Mouse (Mus musculus) hindbrain, embryonic 14.5 days (tissue): ENCODE measurements at regions not wholly inside any gene's neighbourhood (a gene's known extent, or its start where the extent isn't known, plus 50 kb on each side); places are given as distances from the start of the nearest gene placed in this dataset.

Experiments
- ATAC-seq: fragments of 200-750 bp; cut with Nextera tagmentation; 2 replicates; pipeline ENCODE4 v1.8.0; 2017; ENCODE audit warnings: moderate number of reproducible peaks, mild to moderate bottlenecking, moderate TSS enrichment, moderate library complexity; ENCODE audit not compliant: low FRiP score
- DNase-seq: peaks from one replicate; pipeline ENCODE4 v3.0.0-alpha.2; 2015; ENCODE audit warnings: low spot score
- H3K27ac ChIP-seq: fragments of 300-500 bp; sonication (generic); 2 replicates; pipeline ENCODE4 v1.5.1; 2014; ENCODE audit warnings: mild to moderate bottlenecking, moderate library complexity
- H3K27me3 ChIP-seq: fragments of 300-500 bp; sonication (generic); 2 replicates; pipeline ENCODE4 v1.6.1; 2014; ENCODE audit warnings: mild to moderate bottlenecking, low read length, mixed read lengths; ENCODE audit not compliant: control insufficient read depth, insufficient read depth
- H3K36me3 ChIP-seq: fragments of 300-500 bp; sonication (generic); replicated peaks from 2 replicates; pipeline ENCODE4 v1.6.1; 2014; ENCODE audit not compliant: control insufficient read depth, insufficient read depth
- H3K4me1 ChIP-seq: fragments of 300-500 bp; sonication (generic); replicated peaks from 2 replicates; pipeline ENCODE4 v1.6.1; 2014; ENCODE audit warnings: antibody characterized with exemption, low read length, mixed read lengths; ENCODE audit not compliant: control insufficient read depth, insufficient read depth
- H3K4me2 ChIP-seq: fragments of 300-500 bp; sonication (generic); replicated peaks from 2 replicates; pipeline ENCODE4 v1.6.1; 2014; ENCODE audit warnings: mild to moderate bottlenecking, moderate library complexity
- H3K4me3 ChIP-seq: fragments of 300-500 bp; sonication (generic); replicated peaks from 2 replicates; pipeline ENCODE4 v1.5.1; 2014; ENCODE audit warnings: mild to moderate bottlenecking, low read length
- H3K9ac ChIP-seq: fragments of 300-500 bp; sonication (generic); 2 replicates; pipeline ENCODE4 v1.6.1; 2014
- H3K9me3 ChIP-seq: fragments of 300-500 bp; sonication (generic); 2 replicates; pipeline ENCODE4 v1.6.1; 2016; ENCODE audit warnings: low read length; ENCODE audit not compliant: control insufficient read depth
- WGBS: fragments of 180-500 bp; shearing (Covaris S2); extraction: QIAGEN DNeasy Blood & Tissue Kit; methylation state at CpG from one replicate; pipeline ENCODE4 v1.1.7; 2014; 5-methylcytosine and 5-hydroxymethylcytosine counted together

- no peak for ATAC-seq
- 81% methylated on average over 5 of the region's 5 CpGs for WGBS
- Histone ChIP-seq H3K9ac (no peak overlapping the region), H3K36me3 (no peaks in the 10 kb centered on the region), H3K9me3 (no peaks in the 10 kb centered on the region), H3K4me2 (no peak overlapping the region), H3K4me3 (no peak overlapping the region), H3K4me1 (no peaks in the 10 kb centered on the region), H3K27me3 (no peaks in the 10 kb centered on the region), H3K27ac (no peak overlapping the region)
- no peak for DNase-seq
These were observed 691.3 kb downstream of the Dach1 start for GRCm38 (mm10) chr14:97478236-97478635.

DNA sequence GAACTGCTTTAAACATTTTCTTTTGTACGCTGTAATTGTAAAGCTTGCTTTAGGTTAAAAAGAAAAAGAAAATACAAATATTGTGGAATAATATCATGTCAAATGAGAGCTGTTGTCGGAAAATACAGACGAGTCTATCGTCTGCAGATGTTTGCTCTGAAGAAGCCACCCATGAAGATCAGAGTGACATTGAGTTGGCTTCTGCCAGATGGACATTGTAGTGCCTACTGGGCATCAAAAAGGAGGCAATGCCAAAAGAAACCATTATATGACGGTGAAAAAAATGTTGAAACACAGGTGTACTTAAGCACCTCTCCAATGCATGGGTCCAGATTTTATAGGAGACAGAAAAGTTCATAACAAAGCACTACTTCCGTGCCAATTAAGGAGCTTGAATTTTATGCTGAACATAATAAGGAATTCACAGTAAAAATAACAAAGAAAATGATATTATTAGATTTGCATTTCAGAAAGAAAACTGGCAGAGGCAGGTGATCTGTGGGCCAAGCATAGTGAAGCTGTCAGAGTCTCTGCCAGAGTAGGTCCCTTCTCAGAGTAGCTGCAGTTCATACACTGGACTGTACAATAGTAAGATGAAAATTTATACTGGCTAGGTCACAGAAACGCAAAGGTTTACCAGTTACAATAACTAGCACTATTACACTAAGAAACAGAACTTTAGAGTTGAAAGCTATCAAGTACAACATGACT lies 718.9 kb downstream of the Dach1 start:
- WGBS = 87% methylated on average over 7 of the region's 7 CpGs
- H3K27me3 ChIP-seq = no peaks in the 10 kb centered on the region
- no peak overlapping the region for H3K27ac ChIP-seq
- H3K9me3 ChIP-seq = no peaks in the 10 kb centered on the region
- H3K9ac ChIP-seq = no peak overlapping the region
- DNase-seq (no peak), ATAC-seq (no peak)
- H3K4me1 ChIP-seq = no peaks in the 10 kb centered on the region
- no peaks in the 10 kb centered on the region for H3K36me3 ChIP-seq
- H3K4me2 ChIP-seq = no peak overlapping the region
- H3K4me3 ChIP-seq = no peak overlapping the region

GRCm38 (mm10) chr14:97448617-97449016 lies 720.9 kb downstream of the Dach1 start:
- Histone ChIP-seq H3K4me1 (no peaks in the 10 kb centered on the region), H3K27ac (no peak overlapping the region), H3K27me3 (no peaks in the 10 kb centered on the region), H3K4me2 (no peak overlapping the region), H3K9ac (no peak overlapping the region), H3K4me3 (no peak overlapping the region), H3K36me3 (no peaks in the 10 kb centered on the region), H3K9me3 (no peaks in the 10 kb centered on the region)
- DNase-seq = no peak
- 76% methylated on average over 2 of the region's 2 CpGs for WGBS
- ATAC-seq = no peak

DNA sequence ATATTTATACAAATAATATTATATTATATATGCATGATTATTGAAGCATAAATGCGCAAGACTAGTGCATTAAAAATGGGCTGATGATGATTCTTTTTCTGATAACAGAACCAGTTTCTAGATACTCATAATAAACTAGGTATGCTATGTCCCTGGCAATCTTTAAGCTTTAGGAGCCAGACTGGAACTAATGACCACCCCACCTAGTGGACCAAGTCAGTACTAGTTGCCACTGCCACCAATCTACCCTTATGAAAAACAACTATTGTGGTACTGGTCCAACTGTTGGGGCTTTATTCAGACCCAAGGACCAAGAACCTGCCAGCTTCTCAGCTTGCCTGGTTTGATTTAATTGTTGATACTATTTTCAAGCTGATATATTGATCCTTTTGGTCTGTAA lies 722.8 kb downstream of the Dach1 start:
- no peak for DNase-seq
- H3K36me3 ChIP-seq = no peaks in the 10 kb centered on the region
- no peaks in the 10 kb centered on the region for H3K4me1 ChIP-seq
- no peak for ATAC-seq
- no peak overlapping the region for H3K4me3 ChIP-seq
- H3K4me2 ChIP-seq = no peak overlapping the region
- no peaks in the 10 kb centered on the region for H3K27me3 ChIP-seq
- 98% methylated on average over 1 of the region's 1 CpGs for WGBS
- no peaks in the 10 kb centered on the region for H3K9me3 ChIP-seq
- no peak overlapping the region for H3K27ac ChIP-seq
- no peak overlapping the region for H3K9ac ChIP-seq

DNA sequence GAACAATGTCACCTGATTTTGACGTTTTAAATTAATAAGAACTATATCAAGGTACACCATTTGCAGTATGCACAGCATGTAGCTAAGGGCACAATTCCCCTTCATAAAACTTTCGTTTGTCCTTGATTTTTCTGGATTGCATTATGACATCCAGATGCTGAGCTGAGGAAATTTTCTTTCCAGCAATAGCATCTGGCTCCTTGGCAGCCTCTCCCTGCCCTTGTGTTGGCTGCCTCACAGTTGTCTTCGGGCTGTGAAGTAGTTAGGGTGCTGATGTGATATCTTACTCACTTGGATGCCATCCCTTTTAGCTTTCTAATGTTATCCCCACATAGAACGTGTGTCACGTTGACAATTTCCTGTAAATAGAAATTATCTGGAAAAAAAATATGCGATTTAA lies 729.2 kb downstream of the Dach1 start:
- ATAC-seq (no peak), DNase-seq (no peak)
- Histone ChIP-seq H3K9ac (no peak overlapping the region), H3K9me3 (no peaks in the 10 kb centered on the region), H3K4me1 (no peaks in the 10 kb centered on the region), H3K4me3 (no peak overlapping the region), H3K27me3 (no peaks in the 10 kb centered on the region), H3K27ac (no peak overlapping the region), H3K36me3 (no peaks in the 10 kb centered on the region), H3K4me2 (no peak overlapping the region)
- WGBS = 76% methylated on average over 6 of the region's 6 CpGs

DNA sequence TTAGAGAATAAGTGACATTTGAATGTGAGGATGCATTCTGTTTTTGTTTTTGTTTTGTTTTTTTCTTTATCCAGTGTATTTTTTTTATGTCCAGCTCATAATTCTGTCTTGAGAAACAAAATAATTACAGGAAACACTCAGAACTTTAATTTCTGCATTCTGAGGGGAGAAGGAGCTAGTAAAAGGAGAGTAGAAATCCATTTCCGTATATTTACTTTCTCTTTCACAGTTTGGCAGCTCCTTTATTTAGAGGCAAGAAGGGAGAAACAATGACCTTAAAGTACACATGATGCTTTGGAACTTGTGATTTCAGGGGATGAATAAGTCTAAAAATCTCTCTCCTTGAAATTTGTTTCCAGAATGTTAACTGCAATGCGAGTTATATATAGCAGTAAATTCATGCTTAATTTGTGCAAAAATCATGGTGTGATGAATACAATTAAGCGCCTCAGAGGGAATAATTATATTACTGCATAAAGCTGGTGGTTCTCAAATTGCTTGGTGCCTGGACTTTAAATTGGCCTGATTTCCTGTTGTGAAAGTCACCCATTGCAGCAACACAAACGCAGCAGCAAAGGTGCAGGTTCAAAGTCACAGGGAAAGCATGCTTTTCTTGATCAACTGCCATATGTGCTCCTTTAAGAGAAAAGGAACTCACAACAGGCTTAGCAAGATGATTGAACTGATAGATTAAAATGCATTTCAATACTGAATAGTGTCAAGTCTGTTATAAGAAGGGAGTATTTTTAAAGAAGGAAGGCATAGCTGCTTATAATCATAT lies 733.9 kb downstream of the Dach1 start:
- Histone ChIP-seq H3K9me3 (no peaks in the 10 kb centered on the region), H3K36me3 (no peaks in the 10 kb centered on the region), H3K4me1 (no peaks in the 10 kb centered on the region), H3K27ac (no peak overlapping the region), H3K9ac (no peak overlapping the region), H3K27me3 (no peaks in the 10 kb centered on the region), H3K4me2 (no peak overlapping the region), H3K4me3 (no peak overlapping the region)
- 61% methylated on average over 4 of the region's 4 CpGs for WGBS
- DNase-seq (no peak), ATAC-seq (no peak)

DNA sequence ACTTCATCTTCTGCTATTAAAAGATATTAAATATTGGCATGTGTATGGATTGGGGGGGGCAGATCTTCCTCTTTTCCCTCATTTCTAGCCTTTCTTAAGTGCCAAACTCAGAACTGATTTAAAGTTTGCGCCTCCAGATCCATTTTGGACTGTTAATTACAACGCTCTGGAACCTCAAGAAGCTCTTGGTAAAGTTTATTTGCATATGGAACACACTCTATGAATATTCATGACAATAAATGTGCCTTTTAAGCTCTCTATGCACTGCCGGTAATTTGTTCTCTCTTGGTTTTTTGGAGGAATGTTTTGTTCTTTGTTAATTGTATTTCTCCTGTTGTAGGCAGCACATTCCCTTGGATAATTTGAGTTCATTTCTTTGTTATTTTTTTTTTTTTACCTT lies 738.3 kb downstream of the Dach1 start:
- no peak overlapping the region for H3K4me3 ChIP-seq

DNA sequence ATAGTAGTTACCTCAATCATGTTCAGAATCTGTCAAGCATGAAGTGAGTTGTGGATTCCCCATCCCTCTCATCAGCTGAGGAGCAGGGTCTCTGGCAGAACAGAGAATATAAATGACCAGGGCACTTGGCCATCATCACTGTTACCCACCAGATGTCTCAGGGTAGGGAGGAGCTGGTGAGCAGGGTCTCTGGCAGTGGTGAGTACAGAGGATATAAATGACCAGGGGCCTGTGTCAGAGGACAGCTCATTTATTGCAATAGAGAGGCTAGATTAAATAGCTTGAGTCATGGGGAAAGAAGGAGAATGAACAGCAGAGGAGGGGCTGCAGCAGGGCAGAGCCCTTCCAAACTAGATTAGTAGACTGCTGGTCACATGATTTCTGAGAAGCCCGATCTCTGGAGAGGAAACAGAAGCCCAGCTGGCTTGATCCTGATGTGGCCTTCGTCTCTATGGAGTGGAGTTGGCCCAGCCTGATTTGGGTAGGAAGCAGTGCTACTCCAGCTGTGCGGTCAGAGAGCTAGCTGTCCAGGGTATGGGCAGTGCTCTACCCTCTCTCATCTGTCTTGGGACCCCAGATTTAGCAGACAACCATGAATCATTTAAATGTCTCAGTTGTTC lies 766.3 kb downstream of the Dach1 start:
- no peaks in the 10 kb centered on the region for H3K9me3 ChIP-seq
- ATAC-seq (no peak), DNase-seq (no peak)
- no peak overlapping the region for H3K27ac ChIP-seq
- H3K36me3 ChIP-seq = no peaks in the 10 kb centered on the region
- H3K4me1 ChIP-seq = no peaks in the 10 kb centered on the region
- H3K4me3 ChIP-seq = no peak overlapping the region
- 60% methylated on average over 3 of the region's 3 CpGs for WGBS
- H3K4me2 ChIP-seq = no peak overlapping the region
- no peak overlapping the region for H3K9ac ChIP-seq
- H3K27me3 ChIP-seq = no peaks in the 10 kb centered on the region

More for the DNA sequence above, 738.3 kb downstream of the Dach1 start:
- H3K9ac ChIP-seq = no peak overlapping the region
- no peaks in the 10 kb centered on the region for H3K4me1 ChIP-seq
- 68% methylated on average over 3 of the region's 3 CpGs for WGBS
- H3K9me3 ChIP-seq = no peaks in the 10 kb centered on the region
- H3K36me3 ChIP-seq = no peaks in the 10 kb centered on the region
- ATAC-seq = no peak
- DNase-seq = no peak
- H3K27me3 ChIP-seq = no peaks in the 10 kb centered on the region
- no peak overlapping the region for H3K27ac ChIP-seq
- no peak overlapping the region for H3K4me2 ChIP-seq

DNA sequence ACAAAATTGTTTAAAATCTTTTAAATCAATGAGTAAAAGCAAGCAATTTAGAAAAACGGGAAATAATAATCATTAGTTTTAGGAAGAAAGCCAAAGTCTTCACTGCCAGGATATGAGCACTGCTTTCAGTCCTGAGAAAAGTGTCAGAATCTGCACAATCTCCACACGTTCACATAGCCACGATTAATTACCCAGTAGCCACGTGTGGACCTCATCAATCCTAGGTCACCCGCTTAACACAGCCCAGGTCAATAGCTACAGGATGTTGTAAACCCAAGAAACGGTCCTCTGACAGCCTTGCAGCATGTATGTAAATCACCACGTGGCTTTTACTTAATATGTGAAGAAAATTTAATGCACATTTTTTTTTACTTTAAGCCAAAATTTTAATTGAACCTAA lies 773.2 kb downstream of the Dach1 start:
- no peaks in the 10 kb centered on the region for H3K27me3 ChIP-seq
- WGBS = 49% methylated on average over 7 of the region's 7 CpGs
- no peaks in the 10 kb centered on the region for H3K9me3 ChIP-seq
- no peaks in the 10 kb centered on the region for H3K36me3 ChIP-seq
- no peak overlapping the region for H3K9ac ChIP-seq
- H3K4me2 ChIP-seq = no peak overlapping the region
- H3K4me1 ChIP-seq = no peaks in the 10 kb centered on the region
- DNase-seq = no peak
- no peak overlapping the region for H3K4me3 ChIP-seq
- no peak overlapping the region for H3K27ac ChIP-seq
- no peak for ATAC-seq
